Mouse (Mus musculus): Measurements from ENCODE around the gene Gorasp1.

GRCm38 (mm10) chr9:119978151-119978810, 40.9 kb upstream of the Gorasp1 start:
- TF ChIP-seq CTCF (IDR thresholded peaks at IDR 0.05) = no peak
- TF ChIP-seq EP300 (IDR thresholded peaks at IDR 0.05; ENCODE audit: insufficient read depth, low read depth, low read length) = no peak
- no peak for TF ChIP-seq POLR2A (IDR thresholded peaks at IDR 0.05; ENCODE audit: insufficient read depth, low read depth, low read length)

Measured in heart, adult 2 months (tissue).